Mouse (Mus musculus) lung, postnatal 14 days (tissue): ENCODE measurements at regions not wholly inside any gene's neighbourhood (a gene's known extent, or its start where the extent isn't known, plus 50 kb on each side); places are given as distances from the start of the nearest gene placed in this dataset.

Experiments used
- DNase-seq: peaks from one replicate; pipeline ENCODE4 v3.0.0; 2021

DNA sequence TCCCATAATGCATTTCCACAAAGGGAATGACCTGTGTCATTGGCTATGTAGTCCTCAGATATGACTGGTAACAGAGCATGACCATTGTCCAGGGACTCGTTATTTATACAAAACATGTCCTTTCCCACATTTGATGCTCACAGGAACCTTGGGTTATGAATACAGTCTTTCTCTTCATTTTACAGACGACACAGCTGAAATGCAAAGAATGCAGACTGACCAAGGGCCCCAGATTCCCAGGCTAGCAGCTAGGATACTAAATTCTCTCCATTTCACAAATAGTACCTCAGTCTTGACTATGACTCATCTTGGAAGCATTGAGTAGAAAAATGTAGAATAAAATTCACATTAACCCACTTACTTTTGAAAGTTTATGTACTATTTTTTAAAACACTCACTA lies 182.7 kb upstream of the Sox4 start:
- DNase-seq, result no peak

DNA sequence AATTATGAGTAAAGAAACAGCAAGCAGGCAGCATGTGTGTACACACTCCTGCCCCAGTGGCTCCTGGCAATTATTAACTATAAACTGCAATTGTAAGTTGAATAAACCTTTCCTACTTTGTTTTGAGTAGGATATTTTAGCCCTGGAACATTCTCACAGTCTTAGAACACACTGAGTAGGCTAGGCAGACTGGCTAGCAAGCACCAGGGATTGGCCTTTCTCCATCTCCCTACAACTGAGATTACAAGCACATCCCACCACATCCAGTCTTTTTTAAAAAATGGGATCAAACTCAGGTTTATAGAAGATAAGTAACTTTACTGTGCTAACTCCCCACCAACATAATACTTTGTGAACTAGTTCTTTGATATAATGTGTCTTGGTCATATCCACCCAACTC lies 174.0 kb upstream of the Sox4 start:
- no peak for DNase-seq

GRCm38 (mm10) chr13:29123477-29123876 lies 170.0 kb upstream of the Sox4 start:
- DNase-seq, result no peak

DNA sequence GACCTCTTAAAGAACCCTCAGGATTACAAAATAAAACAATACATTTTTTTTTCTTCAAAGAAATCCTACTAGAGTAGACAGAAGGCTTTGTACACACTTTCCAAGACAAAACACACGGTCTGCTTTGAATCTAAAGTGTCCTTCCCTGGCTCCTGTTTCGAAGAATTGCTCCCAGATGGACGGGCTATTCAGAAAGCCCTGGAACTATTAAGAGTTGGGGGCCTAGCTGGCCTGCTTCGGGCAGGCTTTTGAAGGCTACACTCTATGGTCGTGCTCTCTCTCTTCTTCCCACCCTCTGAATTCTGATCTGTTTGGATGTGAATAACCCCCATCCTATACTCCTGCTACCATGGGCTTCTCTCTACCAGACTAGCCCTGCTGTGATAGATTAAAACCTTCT lies 167.6 kb upstream of the Sox4 start:
- DNase-seq, result no peak

GRCm38 (mm10) chr13:29119357-29119756 lies 165.8 kb upstream of the Sox4 start:
- DNase-seq, result no peak

GRCm38 (mm10) chr13:29114998-29115495 lies 161.5 kb upstream of the Sox4 start:
- DNase-seq, result no peak

GRCm38 (mm10) chr13:29110127-29110526 lies 156.6 kb upstream of the Sox4 start:
- DNase-seq, result peak; percentile 27

- no peak for DNase-seq
Measured at GRCm38 (mm10) chr13:29109064-29109856, 155.7 kb upstream of the Sox4 start.

- no peak for DNase-seq
Measured at GRCm38 (mm10) chr13:29108214-29108613, 154.7 kb upstream of the Sox4 start.

DNA sequence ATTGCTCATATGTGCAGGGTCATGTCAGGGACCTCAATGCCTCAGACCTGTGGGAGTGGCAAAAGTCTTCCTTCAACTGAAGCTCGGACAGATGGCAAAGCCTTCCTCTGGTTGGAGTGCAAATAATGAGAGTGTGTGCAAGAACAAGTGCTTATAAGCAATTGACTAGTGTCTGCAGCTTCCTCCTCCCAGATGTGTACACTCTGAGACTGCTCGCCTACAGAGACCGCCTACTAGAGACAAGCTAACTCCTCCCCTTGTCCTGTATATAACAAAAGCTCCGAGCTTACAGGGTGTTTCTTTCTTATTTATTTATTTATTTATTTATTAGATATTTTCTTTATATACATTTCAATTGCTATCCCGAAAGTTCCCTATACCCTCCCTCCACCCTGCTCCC lies 138.7 kb upstream of the Sox4 start:
- DNase-seq, result no peak

DNA sequence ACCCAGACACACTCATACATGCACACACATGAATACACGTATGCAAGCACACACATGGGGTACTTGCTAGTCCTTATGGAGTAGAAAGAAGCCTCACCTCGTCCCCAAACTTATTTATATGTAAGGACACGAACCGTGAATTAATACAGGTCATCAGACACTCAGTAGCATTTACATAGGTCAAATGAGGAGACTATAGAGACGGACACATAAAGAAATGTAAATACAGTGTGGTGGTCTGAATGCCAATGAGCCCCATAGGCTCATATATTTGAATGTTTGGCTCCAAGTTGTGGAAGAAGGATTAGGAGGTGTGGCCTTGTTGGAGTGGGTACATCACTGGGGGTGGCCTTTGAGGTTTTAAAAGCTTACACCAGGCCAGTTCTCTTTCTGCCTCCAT lies 133.3 kb upstream of the Sox4 start:
- no peak for DNase-seq

DNA sequence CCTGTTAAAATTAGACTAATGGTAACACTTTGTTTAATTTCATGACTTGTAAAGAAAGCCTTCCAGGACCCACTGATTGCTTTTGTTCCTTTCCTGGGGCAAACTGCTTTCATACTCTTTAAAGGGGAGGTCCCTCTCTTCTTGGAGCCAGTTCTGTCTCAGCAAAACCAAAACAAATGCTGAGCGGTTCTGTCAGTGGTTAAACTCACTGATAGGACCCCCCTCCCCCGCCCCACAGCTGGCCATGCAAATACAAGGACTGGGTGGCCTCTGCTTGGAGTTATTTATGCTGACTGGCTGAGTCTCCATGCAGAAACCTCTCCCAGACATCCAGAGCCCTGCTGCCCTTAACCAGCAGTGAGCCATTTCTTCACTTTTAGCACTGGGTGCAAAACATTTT lies 127.6 kb upstream of the Sox4 start:
- DNase-seq, result no peak

DNA sequence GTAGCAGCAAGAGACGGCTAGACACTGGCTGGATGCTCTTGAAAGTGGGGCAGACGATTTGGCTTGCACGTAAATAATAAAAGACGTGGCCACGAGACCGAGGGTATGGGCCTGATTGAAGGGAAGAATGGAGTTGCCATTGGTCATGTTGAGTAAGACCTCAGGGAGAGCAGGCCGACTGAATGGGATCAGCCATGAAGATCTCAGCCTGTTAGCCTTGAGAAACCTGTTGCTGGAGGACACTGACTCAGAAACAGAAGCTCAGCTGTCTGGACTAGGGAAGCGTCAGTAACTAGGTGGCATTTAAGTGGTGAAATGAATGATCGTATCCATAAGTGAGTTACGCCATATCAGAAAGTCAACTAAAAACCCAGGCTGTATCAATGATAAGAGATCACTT lies 126.3 kb upstream of the Sox4 start:
- DNase-seq, result no peak

- no peak for DNase-seq
Measured at GRCm38 (mm10) chr13:29073630-29074029, 120.1 kb upstream of the Sox4 start.

- DNase-seq, result no peak
Measured at GRCm38 (mm10) chr13:29063924-29064323, 110.4 kb upstream of the Sox4 start.

GRCm38 (mm10) chr13:29058685-29059084 lies 105.2 kb upstream of the Sox4 start:
- DNase-seq, result peak; percentile 44

DNA sequence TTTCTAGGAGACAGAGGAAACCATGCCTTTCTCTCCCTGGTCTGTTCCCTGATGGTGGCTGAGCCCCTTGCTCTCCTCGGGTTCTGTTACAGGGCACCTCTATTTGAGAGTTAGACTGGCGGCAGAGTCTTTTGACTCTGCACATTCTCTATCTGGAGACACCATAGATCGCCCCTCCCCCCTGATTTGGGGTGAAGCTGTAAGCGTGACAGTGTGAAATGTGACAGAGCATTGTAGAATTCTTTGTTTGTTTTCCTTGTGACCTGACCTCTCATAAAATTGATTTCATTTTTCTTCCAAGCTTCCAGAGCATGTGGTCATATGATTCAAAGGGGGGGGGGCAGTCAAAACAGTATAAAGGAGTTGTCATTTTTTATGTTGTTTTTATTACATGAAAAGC lies 96.2 kb upstream of the Sox4 start:
- DNase-seq, result no peak

DNA sequence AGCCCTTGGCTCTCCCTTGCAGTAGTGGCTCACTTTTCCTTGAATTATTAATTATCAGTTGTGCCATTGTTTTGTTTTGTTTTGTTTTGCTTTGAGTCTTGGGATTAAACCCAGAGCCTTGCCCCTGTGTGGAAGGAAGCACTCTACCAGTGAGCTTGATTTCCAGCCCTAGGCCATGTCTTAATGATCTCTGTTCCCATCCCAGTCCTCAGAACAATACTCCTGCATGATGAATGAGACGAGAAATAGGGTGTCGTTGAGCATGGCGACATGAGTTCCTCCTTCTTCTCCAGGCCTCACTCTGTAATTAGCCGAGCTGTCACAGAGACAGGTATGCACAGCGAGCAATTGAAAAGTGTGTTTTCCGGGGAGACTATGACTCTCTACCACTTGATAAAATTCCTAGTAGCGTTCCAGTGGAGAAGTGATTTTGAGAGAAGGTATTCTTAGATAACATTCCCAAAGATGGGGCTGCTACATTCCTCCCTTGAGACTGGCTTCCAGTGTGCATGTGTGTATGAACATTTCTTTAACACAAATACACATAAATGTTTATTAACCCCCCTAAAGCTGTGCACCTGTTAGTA lies 95.6 kb upstream of the Sox4 start:
- DNase-seq, result no peak

DNA sequence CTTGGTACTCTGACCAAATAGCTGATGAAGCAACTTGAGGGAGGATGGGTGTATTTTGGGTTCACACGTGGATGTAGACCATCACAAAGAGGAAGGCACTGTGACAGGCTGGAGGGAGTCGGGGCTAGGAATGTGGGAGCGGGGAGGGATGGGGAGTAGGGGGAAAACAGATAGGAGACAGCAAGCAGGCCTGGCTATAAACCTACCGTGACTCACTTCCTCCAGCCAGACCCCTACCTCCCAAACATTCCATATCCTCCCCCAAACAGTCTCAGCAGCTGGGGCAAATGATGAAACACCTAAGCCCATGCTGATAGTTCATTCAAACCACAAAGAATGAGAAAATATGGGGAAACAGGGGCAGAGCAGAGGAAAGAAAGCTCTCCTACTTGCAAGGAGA lies 91.1 kb upstream of the Sox4 start:
- DNase-seq, result no peak

DNA sequence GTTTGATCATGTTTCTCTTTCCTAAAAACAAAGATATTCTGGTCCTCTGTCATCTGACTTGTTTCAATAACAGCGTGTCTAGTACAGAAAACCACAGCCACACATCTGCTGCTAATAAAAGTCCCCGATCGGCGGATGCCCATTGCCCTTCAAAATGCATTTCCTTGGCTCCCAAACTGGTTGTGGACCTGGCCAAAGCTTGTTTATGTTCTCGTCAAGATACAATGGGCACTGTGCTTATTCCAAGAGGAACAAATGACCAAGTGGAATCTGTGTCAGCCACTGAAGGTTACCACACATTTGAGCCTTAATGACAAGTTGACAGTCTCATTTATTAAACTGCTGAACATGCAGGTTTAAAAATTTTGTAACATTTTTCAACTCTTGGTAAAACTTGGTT lies 86.8 kb upstream of the Sox4 start:
- DNase-seq, result no peak

DNA sequence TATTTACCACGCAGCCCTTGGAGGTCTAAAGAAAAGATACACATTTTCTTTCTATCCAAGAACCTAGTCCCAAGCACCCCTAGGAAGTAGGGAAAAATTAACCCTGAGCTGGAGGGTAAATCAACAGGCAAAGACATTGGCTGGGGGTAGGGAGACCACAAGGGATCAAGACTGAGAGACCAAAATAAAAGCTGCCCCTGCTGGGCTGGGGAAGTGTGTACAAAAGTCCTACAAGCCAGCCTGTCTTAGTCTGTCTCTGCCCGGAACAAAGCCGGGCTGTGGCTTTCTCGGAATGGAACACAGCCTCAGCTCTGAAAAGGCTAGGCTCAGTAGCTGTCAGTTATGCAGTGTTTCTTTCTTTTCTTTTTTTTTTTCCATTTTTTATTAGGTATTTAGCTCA lies 81.4 kb upstream of the Sox4 start:
- no peak for DNase-seq

DNA sequence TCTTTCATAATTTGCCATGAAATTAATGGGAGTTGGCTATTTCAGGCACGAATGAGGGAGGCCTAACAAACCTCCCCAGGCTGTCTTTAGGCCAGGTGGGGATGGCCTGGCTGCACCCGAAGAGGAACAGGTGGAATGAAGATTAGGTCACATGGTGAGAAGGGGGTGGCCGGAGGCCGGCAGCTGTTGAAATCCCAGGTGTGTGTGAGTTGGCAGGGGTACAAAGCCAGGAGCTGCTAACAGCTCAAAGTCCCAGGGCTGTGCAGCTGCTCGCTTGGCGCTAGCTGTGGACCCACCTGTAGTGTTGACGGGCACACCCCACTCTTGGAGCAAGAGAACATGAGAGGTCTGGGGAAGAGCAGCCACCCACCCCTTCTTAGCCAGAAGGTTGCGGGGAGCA lies 80.9 kb upstream of the Sox4 start:
- DNase-seq, result peak; percentile 57

- DNase-seq, result no peak
Measured at GRCm38 (mm10) chr13:29027146-29027545, 73.6 kb upstream of the Sox4 start.

- DNase-seq, result peak; percentile 5
Measured at GRCm38 (mm10) chr13:29023486-29023885, 70.0 kb upstream of the Sox4 start.

DNA sequence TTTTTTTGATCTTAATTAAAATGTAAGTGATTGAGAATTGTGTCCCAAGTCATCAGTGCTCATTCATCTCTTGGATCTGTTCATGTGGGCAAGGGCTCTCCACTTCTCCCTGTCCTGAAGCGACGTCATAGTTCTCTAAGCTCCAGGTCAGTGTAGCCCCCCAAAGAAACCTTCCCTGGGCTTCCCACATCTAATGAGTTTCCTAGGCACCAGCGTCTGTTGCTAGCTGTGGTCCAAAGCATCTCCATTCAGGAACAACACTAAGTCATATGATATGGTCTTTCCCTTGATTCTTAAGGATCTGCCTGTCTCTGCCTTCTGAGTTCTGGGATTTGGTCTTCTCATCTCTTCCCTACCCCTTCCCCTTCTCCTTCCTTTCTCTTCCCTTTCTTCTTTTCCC lies 66.3 kb upstream of the Sox4 start:
- DNase-seq, result no peak
